16 mouse cellular contexts compared by ENCODE assay signal in the genomic region with DNA sequence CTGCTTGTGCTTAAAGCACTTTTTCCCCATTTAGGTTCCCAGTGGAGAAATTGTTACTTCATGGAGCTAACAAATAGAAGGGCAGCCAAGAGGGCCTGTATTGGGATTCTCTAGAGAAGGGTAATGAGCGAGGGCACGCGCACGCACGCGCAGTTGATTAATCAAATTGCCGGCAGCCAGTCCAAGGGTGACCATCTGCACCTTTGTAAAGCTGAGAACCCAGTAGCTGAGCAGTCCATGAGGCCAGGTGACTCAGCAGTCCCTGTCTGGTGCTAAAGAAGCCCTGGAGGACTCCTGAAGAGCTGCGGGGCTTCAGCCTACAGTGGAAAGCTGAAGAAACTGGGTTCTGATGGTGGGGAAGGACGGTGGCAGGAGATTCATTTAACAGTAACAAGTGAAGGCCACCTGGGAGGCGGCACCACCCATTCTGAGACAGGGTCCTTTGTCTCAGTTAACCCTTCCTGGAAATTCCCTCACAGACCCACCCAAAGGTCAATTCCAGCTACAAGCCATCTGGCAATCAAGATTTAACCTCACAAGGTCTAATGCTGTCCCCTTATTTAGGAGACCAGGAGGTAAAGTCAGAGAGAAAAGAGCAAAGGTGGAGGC.
DNase-seq lines count a peak whose midpoint lies in the region; ATAC-seq lines count a peak whose summit lies in the region.
"Had no signal": no experiment of that assay in that cellular context is flagged by ENCODE, and none has a peak within 500 bp of the region (broad histone marks: within the 10 kb centered on the region; RNA-seq: fewer than 3 reads in every experiment).

No protein-coding gene starts in this region.

- H3K27ac ChIP-seq in hindbrain, embryonic 11.5 days (ENCODE audit: low read depth, low read length) = 0 out of 2 replicates have a peak overlapping the region, but pooled peaks have one; percentile 76
- H3K27ac ChIP-seq in hindbrain, embryonic 16.5 days (ENCODE audit: low read depth, low read length) = no peak overlapping the region
- H3K27ac ChIP-seq in hindbrain, embryonic 13.5 days = peak overlapping the region; percentile 84
- H3K27ac ChIP-seq in neural tube, embryonic 13.5 days (replicated peaks) = peak overlapping the region; percentile 78
- H3K27ac ChIP-seq: heart, embryonic 10.5 days; liver, embryonic 15.5 days had no signal

- H3K9me3 ChIP-seq in hindbrain, embryonic 11.5 days (ENCODE audit: control insufficient read depth, low read length) = no peaks in the 10 kb centered on the region
- no peaks in the 10 kb centered on the region for H3K9me3 ChIP-seq in hindbrain, embryonic 16.5 days (ENCODE audit: control insufficient read depth, low read length)
- H3K9me3 ChIP-seq in hindbrain, embryonic 13.5 days = no peaks in the 10 kb centered on the region
- no peaks in the 10 kb centered on the region for H3K9me3 ChIP-seq in neural tube, embryonic 13.5 days
- H3K9me3 ChIP-seq: heart, embryonic 10.5 days; liver, embryonic 15.5 days had no signal

- ATAC-seq in hindbrain, embryonic 11.5 days (ENCODE audit: low FRiP score) = 0 out of 2 replicates have a peak, but pooled peaks have one; percentile 42
- no peak for ATAC-seq in hindbrain, embryonic 16.5 days
- ATAC-seq in hindbrain, embryonic 13.5 days (ENCODE audit: low FRiP score) = no peak
- ATAC-seq in neural tube, embryonic 13.5 days (ENCODE audit: low read depth) = no peak
- no peak for ATAC-seq in monocyte, adult 5-6 weeks (replicated peaks; ENCODE audit: insufficient number of reproducible peaks, low FRiP score, low TSS enrichment, poor library complexity, severe bottlenecking)

- peak; percentile 15 for DNase-seq in hindbrain, embryonic 11.5 days (ENCODE audit: low spot score)
- DNase-seq in cerebellum, adult 11-12 months = peak; percentile 80
- no peak for DNase-seq in retina, embryonic 14.5 days (ENCODE audit: low spot score)
- no peak for DNase-seq in heart, adult 11 months
- DNase-seq: embryo, embryonic 11 days; gastrocnemius, postnatal 10 days; layer of hippocampus, adult 9-11 months; left cerebral cortex, postnatal 4 days; spleen, adult 18-20 months had no signal

- H3K36me3 ChIP-seq in hindbrain, embryonic 11.5 days (ENCODE audit: control insufficient read depth, insufficient read depth, low read length) = no peaks in the 10 kb centered on the region
- no peaks in the 10 kb centered on the region for H3K36me3 ChIP-seq in hindbrain, embryonic 16.5 days (ENCODE audit: control insufficient read depth, insufficient read depth, low read length)
- H3K36me3 ChIP-seq in hindbrain, embryonic 13.5 days = no peaks in the 10 kb centered on the region
- H3K36me3 ChIP-seq in neural tube, embryonic 13.5 days = no peaks in the 10 kb centered on the region
- H3K36me3 ChIP-seq: heart, embryonic 10.5 days; liver, embryonic 15.5 days had no signal

- no peaks in the 10 kb centered on the region for H3K27me3 ChIP-seq in hindbrain, embryonic 11.5 days (ENCODE audit: control insufficient read depth, insufficient read depth, low read length)
- no peaks in the 10 kb centered on the region for H3K27me3 ChIP-seq in hindbrain, embryonic 16.5 days (replicated peaks; ENCODE audit: control insufficient read depth, insufficient read depth, low read length)
- H3K27me3 ChIP-seq in hindbrain, embryonic 13.5 days = no peaks in the 10 kb centered on the region
- H3K27me3 ChIP-seq in neural tube, embryonic 13.5 days = peaks cover 52% of the 10 kb centered on the region
- H3K27me3 ChIP-seq: liver, embryonic 15.5 days had no signal

- 69% methylated on average over 10 of the region's 10 CpGs for WGBS in hindbrain, embryonic 11.5 days
- 45% methylated on average over 10 of the region's 10 CpGs for WGBS in hindbrain, embryonic 16.5 days
- WGBS in hindbrain, embryonic 13.5 days = 48% methylated on average over 10 of the region's 10 CpGs
- 54% methylated on average over 10 of the region's 10 CpGs for WGBS in neural tube, embryonic 13.5 days

- H3K4me1 ChIP-seq in hindbrain, embryonic 11.5 days (replicated peaks; ENCODE audit: control insufficient read depth, insufficient read depth, low read length) = no peaks in the 10 kb centered on the region
- H3K4me1 ChIP-seq in hindbrain, embryonic 16.5 days (ENCODE audit: control insufficient read depth, insufficient read depth, low read depth, low read length) = peaks cover 3% of the 10 kb centered on the region; the same call in 1 of the 2 replicates
- H3K4me1 ChIP-seq in hindbrain, embryonic 13.5 days (replicated peaks) = peaks cover 25% of the 10 kb centered on the region
- H3K4me1 ChIP-seq in neural tube, embryonic 13.5 days (replicated peaks) = peaks cover 27% of the 10 kb centered on the region
- H3K4me1 ChIP-seq: liver, embryonic 15.5 days had no signal

- no peak overlapping the region for H3K4me3 ChIP-seq in hindbrain, embryonic 11.5 days (ENCODE audit: low read depth, low read length)
- H3K4me3 ChIP-seq in hindbrain, embryonic 16.5 days (ENCODE audit: low read length) = no peak overlapping the region
- no peak overlapping the region for H3K4me3 ChIP-seq in hindbrain, embryonic 13.5 days
- no peak overlapping the region for H3K4me3 ChIP-seq in neural tube, embryonic 13.5 days
- H3K4me3 ChIP-seq: heart, embryonic 10.5 days; liver, embryonic 15.5 days; myocyte had no signal

- no peak overlapping the region for H3K9ac ChIP-seq in hindbrain, embryonic 11.5 days (ENCODE audit: low read depth, low read length)
- H3K9ac ChIP-seq in hindbrain, embryonic 16.5 days (ENCODE audit: low read depth, low read length) = no peak overlapping the region
- H3K9ac ChIP-seq in hindbrain, embryonic 13.5 days = no peak overlapping the region
- no peak overlapping the region for H3K9ac ChIP-seq in neural tube, embryonic 13.5 days
- H3K9ac ChIP-seq: liver, embryonic 15.5 days had no signal

- H3K4me2 ChIP-seq in hindbrain, embryonic 11.5 days (replicated peaks; ENCODE audit: low read depth, low read length) = no peak overlapping the region
- H3K4me2 ChIP-seq in hindbrain, embryonic 16.5 days (ENCODE audit: low read length) = no peak overlapping the region
- no peak overlapping the region for H3K4me2 ChIP-seq in hindbrain, embryonic 13.5 days
- no peak overlapping the region for H3K4me2 ChIP-seq in neural tube, embryonic 13.5 days
- H3K4me2 ChIP-seq: liver, embryonic 15.5 days had no signal

Comparison
In these comparisons a context has a peak if more than half of its experiments do, and no peak if none do; other contexts are left out.
1. DNase-seq: peak in hindbrain, embryonic 11.5 days (single experiment) and cerebellum, adult 11-12 months (single experiment); none in retina, embryonic 14.5 days (single experiment) and heart, adult 11 months (single experiment).